Mouse (Mus musculus) embryo, embryonic 10.5 days (tissue): Measurements from ENCODE around the gene Pptc7.
"Not testable (repeated sequence)": the region's sequence is repeated elsewhere in the genome, so short reads cannot be mapped to it uniquely, and the experiment has no call there.

ENCODE experiments used
- DNase-seq: peaks from one replicate; pipeline ENCODE4 v3.0.0-alpha.2; 2015; ENCODE audit warnings: low spot score

The Pptc7 gene

GRCm38 (mm10) chr5:122300071-122300518 is 15.9 kb downstream of the Pptc7 start:
- no peak for DNase-seq

GRCm38 (mm10) chr5:122302810-122303745 is 18.9 kb downstream of the Pptc7 start:
- no peak for DNase-seq

- no peak for DNase-seq
Observed at GRCm38 (mm10) chr5:122303937-122304336, 19.8 kb downstream of the Pptc7 start.

GRCm38 (mm10) chr5:122304541-122304940 is 20.4 kb downstream of the Pptc7 start:
- DNase-seq = no peak

- DNase-seq = no peak
Observed at GRCm38 (mm10) chr5:122305472-122305871, 21.3 kb downstream of the Pptc7 start.

GRCm38 (mm10) chr5:122306536-122306935 is 22.4 kb downstream of the Pptc7 start:
- no peak for DNase-seq

- DNase-seq = no peak
Observed at GRCm38 (mm10) chr5:122310699-122311098, 26.5 kb downstream of the Pptc7 start.

GRCm38 (mm10) chr5:122311692-122312091 is 27.5 kb downstream of the Pptc7 start:
- DNase-seq = no peak

GRCm38 (mm10) chr5:122312346-122312745 is 28.2 kb downstream of the Pptc7 start:
- DNase-seq = no peak

GRCm38 (mm10) chr5:122312942-122313684 is 28.9 kb downstream of the Pptc7 start:
- DNase-seq = no peak

- DNase-seq = no peak
Observed at GRCm38 (mm10) chr5:122314966-122315667, 31.0 kb downstream of the Pptc7 start.

- DNase-seq = no peak
Observed at GRCm38 (mm10) chr5:122317329-122318045, 33.3 kb downstream of the Pptc7 start.

- peak; percentile 23 for DNase-seq
Observed at GRCm38 (mm10) chr5:122318100-122318499, 33.9 kb downstream of the Pptc7 start.

GRCm38 (mm10) chr5:122318976-122319375 is 34.8 kb downstream of the Pptc7 start:
- DNase-seq = not testable (repeated sequence)

- no peak for DNase-seq
Observed at GRCm38 (mm10) chr5:122319474-122320204, 35.5 kb downstream of the Pptc7 start.

- DNase-seq = no peak
Observed at GRCm38 (mm10) chr5:122320205-122320781, 36.1 kb downstream of the Pptc7 start.

GRCm38 (mm10) chr5:122323523-122323922 is 39.4 kb downstream of the Pptc7 start:
- peak; percentile 21 for DNase-seq

GRCm38 (mm10) chr5:122324608-122325431 is 40.7 kb downstream of the Pptc7 start:
- no peak for DNase-seq

GRCm38 (mm10) chr5:122325477-122325876 is 41.3 kb downstream of the Pptc7 start:
- DNase-seq = no peak

GRCm38 (mm10) chr5:122327283-122327682 is 43.1 kb downstream of the Pptc7 start:
- DNase-seq = no peak
